Mouse (Mus musculus) bone marrow macrophage, adult 2 months (primary cell): ENCODE data around the gene Lmna.

Experiments used
- CTCF ChIP-seq: IDR thresholded peaks from 2 replicates; pipeline ENCODE4 v1.5.1; 2012; ENCODE audit warnings: low read depth, mild to moderate bottlenecking, low read length, moderate library complexity
- POLR2A ChIP-seq: IDR thresholded peaks from 2 replicates; pipeline ENCODE4 v1.6.1; 2012; ENCODE audit warnings: mild to moderate bottlenecking, low read depth, low read length, borderline replicate concordance

DNA sequence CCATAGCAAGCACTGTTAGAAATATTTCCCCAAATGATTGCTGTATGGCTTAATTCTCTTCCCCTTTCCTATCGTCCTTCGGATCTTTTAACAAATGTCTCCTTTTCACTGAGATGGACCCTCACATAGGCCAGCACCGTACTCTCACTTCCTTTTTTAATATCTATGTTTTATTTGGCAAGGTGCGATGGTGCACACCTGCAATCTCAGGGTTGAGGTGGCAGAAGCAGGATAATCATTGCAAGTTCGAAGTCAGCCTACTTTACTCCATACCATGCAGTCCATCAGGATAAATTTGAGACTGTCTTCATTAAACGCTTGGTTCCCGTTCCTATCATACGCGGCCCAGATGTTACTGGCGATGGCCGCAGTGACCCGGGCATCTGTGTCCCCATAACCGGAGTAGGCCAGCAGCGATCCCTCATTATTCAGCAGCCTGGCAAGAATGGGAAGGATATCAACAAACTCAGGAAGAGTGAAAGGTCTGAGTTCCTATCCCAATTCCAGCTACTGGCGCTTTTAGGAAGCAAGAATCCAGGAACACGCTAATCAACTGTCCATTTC is 42.4 kb upstream of the Lmna start:
- TF ChIP-seq CTCF (no peak), POLR2A (no peak)
